Comparison of ENCODE assay signal across 9 mouse cellular contexts in the genomic region with DNA sequence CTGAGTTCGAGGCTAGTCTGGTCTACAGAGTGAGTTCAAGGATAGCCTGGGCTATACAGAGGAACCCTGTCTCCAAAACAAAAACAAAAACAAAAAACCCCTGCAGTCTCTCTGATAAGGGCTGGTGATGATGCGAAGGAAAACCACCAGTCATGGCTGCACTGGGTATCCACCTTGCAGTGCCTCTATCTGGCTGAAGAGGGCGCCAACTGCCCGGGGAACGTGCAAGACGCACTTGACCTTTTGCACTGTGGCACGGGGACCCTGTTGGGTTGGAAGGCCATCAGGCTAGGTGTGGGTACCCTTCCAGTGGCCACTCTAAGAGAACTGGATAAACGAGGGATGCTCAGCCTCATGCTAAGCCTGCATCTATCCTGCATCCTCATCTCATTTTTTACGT. TPM values are rescaled to one million over a fixed set of nuclear protein-coding genes. Genes with fewer than 3 reads are reported as not detected.
DNase-seq lines count a peak whose midpoint lies in the region; ATAC-seq and TF ChIP-seq lines count a peak whose summit lies in the region.
"Had no signal": no experiment of that assay in that cellular context is flagged by ENCODE, and none has a peak within 500 bp of the region (broad histone marks: within the 10 kb centered on the region; RNA-seq: fewer than 3 reads in every experiment).

No protein-coding gene starts in this region.

- TF ChIP-seq CTCF in brain, embryonic 14.5 days (IDR thresholded peaks at IDR 0.05; ENCODE audit: borderline replicate concordance, extremely low read depth, insufficient read depth, insufficient read length): peak; percentile 82

- peak; percentile 92 for DNase-seq in heart, adult 11 months
- no peak for DNase-seq in heart, postnatal 25 days (ENCODE audit: low spot score)
- DNase-seq in brain, embryonic 14.5 days (ENCODE audit: low read depth): peak; percentile 32
- peak; percentile 53 to 64 for DNase-seq in frontal cortex, postnatal 25 days (ENCODE audit: low spot score in 2 of 2)
- DNase-seq in layer of hippocampus, postnatal 25 days (ENCODE audit: extremely low spot score in 1 of 2, low spot score in 1 of 2): peak; percentile 46 to 74
- peak; percentile 53 for DNase-seq in mesoderm, embryonic 11.5 days (ENCODE audit: low read depth, low spot score)
- peak; percentile 41 for DNase-seq in testis, postnatal 14 days (ENCODE audit: low spot score)

- TF ChIP-seq POLR2A in brain, embryonic 14.5 days (IDR thresholded peaks at IDR 0.05; ENCODE audit: borderline replicate concordance, extremely low read depth, insufficient read depth, insufficient read length, poor library complexity, severe bottlenecking): no peak

- peak; percentile 65 for ATAC-seq in CD4-positive, CD25-positive, alpha-beta regulatory T cell, adult 4 months

- intact Hi-C loops in heart, postnatal 25 days (cut with DNase I): loop anchor here (5.0 kb wide), 1 partner anchor 180 kb away; no protein-coding TSS in a partner anchor

RNA-seq across cellular contexts. Expression of a gene that starts 11.3 kb away (rescaled TPM):
- total RNA-seq in heart, postnatal 25 days (2021): not detected
- not detected for polyA plus RNA-seq in CD4-positive, CD25-positive, alpha-beta regulatory T cell, adult 4 months (2017; shearing (Covaris generic))
- 0.15 TPM in 1 of 2 replicates, not detected in the other for polyA plus RNA-seq in brain, embryonic 14.5 days (2012; rRNA removed)
- not detected for total RNA-seq in layer of hippocampus, postnatal 25 days (2021)
- polyA plus RNA-seq: stomach, embryonic 14.5 days had no signal

RNA-seq across cellular contexts. Expression of a gene that starts 19.7 kb away (rescaled TPM):
- total RNA-seq in heart, postnatal 25 days (2021): under 1 TPM; 0.75 to 0.95 TPM
- not detected for polyA plus RNA-seq in CD4-positive, CD25-positive, alpha-beta regulatory T cell, adult 4 months (2017; shearing (Covaris generic))
- polyA plus RNA-seq in brain, embryonic 14.5 days (2012; rRNA removed): 0.04 and 0.06 TPM in 2 replicates
- not detected for total RNA-seq in layer of hippocampus, postnatal 25 days (2021)
